Mouse (Mus musculus) central nervous system, embryonic 14 days (tissue): Measurements from ENCODE around the gene Klf1. TPM values are rescaled to one million over a fixed set of nuclear protein-coding genes. Genes with fewer than 3 reads are reported as not detected.

Source experiments
- polyA plus RNA-seq: library from polyadenylated mRNA; depleted of rRNA; stranded (reverse); fragments of >200 nt; gene quantifications from 2 replicates; pipeline ENCODE4 v1.2.3, GENCODE M21; 2012; rRNA removed

The Klf1 gene
- polyA plus RNA-seq = 0.66 and 0.96 TPM in 2 replicates

DNA sequence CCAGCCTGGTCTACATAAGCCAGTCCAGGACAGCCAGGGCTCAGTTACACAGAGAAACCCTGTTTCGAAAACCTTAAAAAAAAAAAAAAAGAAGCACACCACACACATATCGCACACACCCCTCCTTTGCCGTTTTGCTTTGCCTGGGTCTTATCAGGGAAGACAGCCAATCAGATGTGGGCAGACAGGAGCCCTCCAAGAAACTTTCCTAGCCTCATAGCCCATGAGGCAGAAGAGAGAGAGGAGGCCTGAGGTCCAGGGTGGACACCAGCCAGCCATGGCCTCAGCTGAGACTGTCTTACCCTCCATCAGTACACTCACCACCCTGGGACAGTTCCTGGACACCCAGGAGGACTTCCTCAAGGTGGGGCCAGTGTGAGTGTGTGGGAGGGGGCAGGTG lies at the start of gene Klf1:
Gene Klf1 (plus strand): TSS at position 177 of the 400 bp plus-strand sequence.

DNA sequence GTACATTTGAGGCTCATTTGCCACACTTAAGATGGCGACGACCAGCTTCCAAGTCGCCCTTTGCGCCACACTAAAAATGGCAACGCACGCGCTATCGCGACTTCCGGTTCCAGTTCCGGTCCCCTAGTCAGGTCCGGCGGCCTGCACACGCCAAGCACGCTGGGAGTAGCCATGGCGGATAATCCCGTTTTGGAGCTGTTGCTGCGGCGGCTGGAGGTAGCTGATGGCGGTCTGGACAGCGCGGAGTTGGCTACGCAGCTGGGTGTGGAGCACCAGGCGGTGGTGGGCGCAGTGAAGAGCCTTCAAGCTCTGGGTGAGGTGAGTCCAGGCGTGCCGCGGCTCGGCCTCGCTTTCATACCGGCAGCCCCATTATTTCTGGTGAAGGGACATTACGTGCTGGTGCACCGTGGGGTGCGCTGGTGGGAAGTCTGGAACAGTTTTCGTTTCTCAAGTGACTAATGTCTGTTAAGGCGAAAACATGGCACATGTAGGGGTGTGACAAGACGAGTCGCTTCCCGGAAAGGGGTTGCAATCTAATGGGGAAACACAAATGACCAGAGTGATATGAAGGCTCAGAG lies 44.8 kb upstream of the Klf1 start, which contains the start of gene Farsa:
Gene Farsa (plus strand): TSS at position 126 of the 578 bp plus-strand sequence.

DNA sequence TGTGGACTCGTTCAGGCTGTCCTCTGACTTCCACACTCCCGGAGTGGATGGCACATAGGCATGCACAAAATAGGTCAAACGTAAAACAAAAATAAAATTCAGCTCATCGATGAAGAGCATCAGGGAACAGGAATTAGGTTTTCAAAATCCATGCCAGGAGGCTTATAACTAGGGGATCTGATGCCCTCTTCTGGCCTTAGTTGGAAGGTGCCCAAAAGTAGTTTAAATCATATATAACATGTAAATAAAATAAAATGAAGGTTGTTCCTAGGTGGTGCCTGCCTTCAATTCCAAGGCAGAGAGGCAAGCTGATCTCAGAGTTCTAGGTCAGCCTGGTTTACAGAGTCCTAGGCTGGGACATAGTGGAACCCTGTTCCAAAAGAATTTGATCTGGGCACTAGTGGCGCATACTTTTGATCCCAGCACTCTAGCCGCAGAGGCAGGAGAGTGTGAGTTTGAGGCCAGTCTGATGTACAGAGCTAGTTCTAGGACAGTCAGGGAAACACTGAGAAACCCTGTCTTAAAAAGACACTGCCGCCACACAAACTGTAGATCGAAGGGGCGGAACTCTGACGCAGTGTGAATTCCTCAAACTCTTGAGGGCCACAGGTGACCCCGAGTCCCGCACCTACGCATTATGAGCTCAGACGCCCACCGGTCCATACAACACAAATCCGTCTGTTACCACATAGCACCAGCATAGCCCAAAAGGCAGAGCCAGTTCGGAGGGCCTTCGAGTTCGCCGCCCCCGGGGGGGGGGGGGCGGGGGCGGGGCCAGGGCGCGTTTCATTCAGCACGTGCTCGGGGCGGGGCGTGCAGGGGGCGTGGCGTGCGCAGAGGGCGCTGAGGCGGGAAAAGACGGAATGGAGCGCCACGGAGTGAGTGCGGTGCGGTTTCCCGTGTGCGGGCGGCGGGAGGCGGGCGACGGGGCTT lies 30.1 kb upstream of the Klf1 start, which contains the start of gene Syce2:
Gene Syce2 (plus strand): TSS at position 736 of the 933 bp plus-strand sequence.

DNA sequence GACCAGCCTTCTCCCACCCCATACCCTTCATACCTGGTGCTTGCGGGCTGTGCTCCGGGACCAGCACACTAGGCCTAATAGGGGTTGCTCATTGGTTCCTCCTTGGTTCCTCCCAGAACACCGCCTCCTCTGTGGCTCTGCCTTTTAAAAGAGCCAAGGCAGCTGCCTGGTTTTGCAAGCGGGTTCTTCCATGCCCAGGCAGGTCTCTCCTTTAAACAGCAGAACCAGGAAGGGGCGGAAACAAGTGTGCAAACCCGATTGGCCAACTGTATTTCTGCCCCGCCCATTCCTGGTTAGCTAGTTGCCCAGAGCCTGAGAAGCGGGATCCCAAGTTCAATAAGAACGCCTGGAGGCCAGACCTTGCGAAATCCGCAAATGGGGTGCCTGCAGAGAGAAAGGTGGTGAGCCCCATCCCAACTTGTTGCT lies 8.0 kb upstream of the Klf1 start, which contains the start of gene Gcdh:
Gene Gcdh (minus strand): TSS at position 213 of the 426 bp plus-strand sequence.

DNA sequence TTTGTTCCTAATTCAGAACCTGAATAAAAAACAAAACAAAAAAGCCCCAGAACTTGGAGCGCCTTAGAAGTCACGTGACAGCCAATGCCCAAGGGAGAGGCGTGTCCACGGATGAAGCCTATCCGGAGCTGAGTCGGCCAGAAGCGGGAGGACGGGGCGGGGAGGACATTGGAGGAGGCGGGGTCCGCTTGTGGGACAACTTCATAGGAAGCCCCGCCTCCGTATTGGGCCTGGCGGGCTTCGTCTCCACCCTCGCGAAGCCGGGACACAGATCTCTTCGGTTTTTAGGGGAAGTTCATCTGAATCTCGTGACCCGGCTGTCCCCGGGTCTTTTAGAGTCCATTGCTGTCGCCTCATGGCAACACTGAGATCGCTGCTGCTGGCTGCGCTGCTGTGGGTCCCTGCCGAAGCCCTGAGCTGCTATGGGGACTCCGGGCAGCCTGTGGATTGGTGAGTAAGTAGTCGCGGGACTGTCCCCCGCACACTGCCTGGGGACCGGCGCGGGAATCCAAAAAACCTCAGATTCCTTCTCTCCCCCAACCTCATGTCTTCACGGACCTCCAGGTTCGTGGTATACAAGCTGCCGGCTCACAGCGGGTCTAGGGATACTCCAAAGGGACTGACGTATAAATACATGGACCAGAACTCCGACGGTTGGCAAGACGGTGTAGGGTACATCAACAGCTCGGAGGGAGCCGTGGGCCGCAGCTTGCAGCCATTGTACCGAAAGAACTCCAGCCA lies 6.9 kb downstream of the Klf1 start, which contains the start of gene Dnase2a:
Gene Dnase2a (plus strand): TSS at position 140 of the 741 bp plus-strand sequence.

DNA sequence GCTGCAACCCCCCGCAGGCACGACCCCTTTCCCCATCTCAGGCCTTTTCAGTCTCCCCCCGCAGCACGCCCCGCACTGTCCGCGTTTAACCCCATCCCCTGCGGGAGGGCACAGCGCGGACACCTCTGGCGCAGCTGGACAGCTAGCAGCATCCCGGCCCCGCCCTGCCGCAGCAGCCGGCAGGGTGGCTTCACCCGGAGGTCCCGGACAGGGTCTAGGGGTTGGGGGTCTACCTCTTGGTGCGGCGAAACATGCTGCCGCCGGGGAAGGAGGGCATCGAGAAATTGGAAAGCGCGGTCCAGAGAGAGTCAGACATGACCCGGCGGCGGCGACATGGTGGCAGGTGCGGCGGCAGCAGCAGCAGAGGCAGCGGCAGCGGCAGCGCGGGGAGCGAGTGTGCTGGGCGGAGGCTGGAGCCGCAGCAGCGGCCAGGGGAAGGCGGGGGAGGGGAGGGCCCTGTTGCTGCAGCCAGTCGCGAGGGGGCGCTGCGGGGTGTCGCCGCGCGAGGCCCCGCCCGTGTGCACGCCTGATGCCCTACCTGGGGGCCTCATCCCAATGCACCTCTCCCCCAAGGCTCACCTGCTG lies 35.3 kb downstream of the Klf1 start, which contains the start of gene Mast1:
Gene Mast1 (minus strand): TSS at position 398 of the 585 bp plus-strand sequence.

DNA sequence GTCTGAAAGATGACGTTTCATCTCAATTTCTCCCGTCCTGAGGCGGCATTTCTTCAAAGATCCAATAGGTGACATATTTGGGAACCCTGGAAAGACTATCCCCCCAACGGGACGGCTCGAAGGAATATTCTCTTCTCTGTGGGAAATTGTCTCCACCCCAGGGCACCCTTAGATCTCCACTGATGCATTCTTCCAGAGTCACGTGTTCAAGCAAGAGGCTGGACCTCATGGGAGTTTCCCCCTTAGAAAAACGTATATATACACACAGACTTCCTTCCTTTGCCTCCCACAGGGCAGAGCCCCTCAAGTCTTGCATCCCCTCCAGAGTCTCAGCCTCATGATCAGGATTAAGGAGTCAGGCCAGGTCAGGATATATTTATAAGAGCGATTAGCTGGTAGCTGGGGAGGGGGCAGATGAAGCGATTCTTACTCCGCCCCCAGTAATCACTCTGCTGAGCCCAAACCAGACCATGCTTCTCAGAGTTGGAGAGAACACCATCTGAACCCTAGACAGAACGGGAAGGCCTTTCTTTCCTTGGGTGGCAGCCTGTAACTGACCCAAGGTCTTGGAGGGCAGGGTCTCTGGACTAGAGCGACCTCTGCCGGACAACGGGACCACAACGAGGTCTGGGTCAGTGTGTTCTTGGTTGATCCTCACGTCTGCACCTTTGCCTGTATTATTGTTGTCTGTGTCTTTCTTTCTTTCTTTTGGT lies 45.0 kb downstream of the Klf1 start, which contains the start of gene Rtbdn:
Gene Rtbdn (plus strand): TSS at position 464 of the 713 bp plus-strand sequence.

Other genes with a start within 250 kb of the Klf1 start
- 11.9 and 13.2 TPM in 2 replicates for gene Ier2, start 239.1 kb upstream of the Klf1 start, polyA plus RNA-seq
- gene Trmt1, start 215.6 kb upstream of the Klf1 start, polyA plus RNA-seq = 125 and 128 TPM in 2 replicates
- 69.1 and 73.5 TPM in 2 replicates for gene Nacc1, start 214.1 kb upstream of the Klf1 start, polyA plus RNA-seq
- gene Lyl1, start 200.5 kb upstream of the Klf1 start, polyA plus RNA-seq = 4.1 and 5.3 TPM in 2 replicates
- gene G430095P16Rik, start 178.9 kb upstream of the Klf1 start, polyA plus RNA-seq = 1.8 TPM in 2 replicates
- 53.5 and 59.2 TPM in 2 replicates for gene Nfix, start 101.6 kb upstream of the Klf1 start, polyA plus RNA-seq
- gene Dand5, start 79.1 kb upstream of the Klf1 start, polyA plus RNA-seq = 8.7 and 9.3 TPM in 2 replicates
- 37.6 and 41.9 TPM in 2 replicates for gene Gadd45gip1, start 70.4 kb upstream of the Klf1 start, polyA plus RNA-seq
- 66.8 and 71.5 TPM in 2 replicates for gene Rad23a, start 61.3 kb upstream of the Klf1 start, polyA plus RNA-seq
- 455 and 581 TPM in 2 replicates for gene Calr, start 55.0 kb upstream of the Klf1 start, polyA plus RNA-seq
- gene Farsa, start 44.9 kb upstream of the Klf1 start, polyA plus RNA-seq = 123 and 124 TPM in 2 replicates
- 26.9 and 31.5 TPM in 2 replicates for gene Syce2, start 29.8 kb upstream of the Klf1 start, polyA plus RNA-seq
- 57.8 and 58.3 TPM in 2 replicates for gene Gcdh, start 8.0 kb upstream of the Klf1 start, polyA plus RNA-seq
- gene Dnase2a, start 6.6 kb downstream of the Klf1 start, polyA plus RNA-seq = 6.6 and 7.6 TPM in 2 replicates
- gene Mast1, start 35.4 kb downstream of the Klf1 start, polyA plus RNA-seq = 104 and 112 TPM in 2 replicates
- 6.7 TPM in 2 replicates for gene Rtbdn, start 45.1 kb downstream of the Klf1 start, polyA plus RNA-seq
- gene Gm49661, start 67.5 kb downstream of the Klf1 start, polyA plus RNA-seq = 0.32 TPM in 1 of 2 replicates, not detected in the other
- 811 and 935 TPM in 2 replicates for gene Prdx2, start 67.7 kb downstream of the Klf1 start, polyA plus RNA-seq
- gene Rnaseh2a, start 67.8 kb downstream of the Klf1 start, polyA plus RNA-seq = 58.0 and 61.0 TPM in 2 replicates
- 7.7 and 9.6 TPM in 2 replicates for gene Junb, start 76.8 kb downstream of the Klf1 start, polyA plus RNA-seq
- 27.3 and 30.0 TPM in 2 replicates for gene Hook2, start 88.7 kb downstream of the Klf1 start, polyA plus RNA-seq
- 0.06 TPM in 2 replicates for gene Best2, start 112.6 kb downstream of the Klf1 start, polyA plus RNA-seq
- 218 and 232 TPM in 2 replicates for gene Asna1, start 123.4 kb downstream of the Klf1 start, polyA plus RNA-seq
- 208 and 219 TPM in 2 replicates for gene Trir, start 124.9 kb downstream of the Klf1 start, polyA plus RNA-seq
- 104 and 108 TPM in 2 replicates for gene Tnpo2, start 135.0 kb downstream of the Klf1 start, polyA plus RNA-seq
- gene Fbxw9, start 158.1 kb downstream of the Klf1 start, polyA plus RNA-seq = 84.0 and 96.1 TPM in 2 replicates
- gene Gm5741, start 166.1 kb downstream of the Klf1 start, polyA plus RNA-seq = 0.70 and 0.73 TPM in 2 replicates
- 71.7 and 73.4 TPM in 2 replicates for gene Dhps, start 169.8 kb downstream of the Klf1 start, polyA plus RNA-seq
- gene Wdr83os, start 178.8 kb downstream of the Klf1 start, polyA plus RNA-seq = 105 and 110 TPM in 2 replicates
- gene Wdr83, start 179.4 kb downstream of the Klf1 start, polyA plus RNA-seq = 84.9 and 89.1 TPM in 2 replicates
- 20.3 and 26.4 TPM in 2 replicates for gene Man2b1, start 181.3 kb downstream of the Klf1 start, polyA plus RNA-seq
- 2.5 and 3.0 TPM in 2 replicates for gene Zfp791, start 221.2 kb downstream of the Klf1 start, polyA plus RNA-seq
- not detected in 2 replicates for gene Cks1brt, start 250.0 kb downstream of the Klf1 start, polyA plus RNA-seq